In the genomic region with DNA sequence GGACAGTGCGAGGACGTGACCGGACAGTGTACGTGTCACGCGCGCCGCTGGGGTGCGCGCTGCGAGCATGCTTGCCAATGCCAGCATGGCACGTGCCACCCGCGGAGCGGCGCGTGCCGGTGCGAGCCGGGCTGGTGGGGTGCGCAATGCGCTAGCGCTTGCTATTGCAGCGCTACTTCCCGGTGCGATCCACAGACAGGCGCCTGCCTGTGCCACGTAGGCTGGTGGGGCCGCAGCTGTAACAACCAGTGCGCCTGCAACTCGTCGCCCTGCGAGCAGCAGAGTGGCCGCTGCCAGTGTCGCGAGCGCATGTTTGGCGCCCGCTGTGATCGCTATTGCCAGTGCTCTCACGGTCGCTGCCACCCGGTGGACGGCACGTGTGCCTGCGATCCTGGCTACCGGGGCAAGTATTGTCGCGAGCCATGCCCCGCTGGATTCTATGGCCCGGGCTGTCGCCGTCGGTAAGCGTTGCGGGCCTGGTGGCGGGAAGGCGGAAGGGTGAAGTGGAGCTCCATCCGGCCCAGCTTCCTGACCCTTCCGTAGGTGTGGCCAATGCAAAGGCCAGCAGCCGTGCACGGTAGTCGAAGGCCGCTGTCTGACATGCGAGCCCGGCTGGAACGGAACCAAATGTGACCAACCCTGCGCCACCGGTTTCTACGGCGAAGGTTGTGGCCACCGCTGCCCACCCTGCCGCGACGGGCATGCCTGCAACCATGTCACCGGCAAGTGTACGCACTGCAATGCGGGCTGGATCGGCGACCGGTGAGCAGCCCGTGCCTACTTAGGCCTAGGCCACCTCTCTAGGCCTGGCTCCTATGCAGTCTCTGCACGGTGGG, we compare ENCODE assay signal across 9 mouse cellular contexts. TPM values are rescaled to one million over a fixed set of nuclear protein-coding genes. Genes with fewer than 3 reads are reported as not detected.
DNase-seq lines count a peak whose midpoint lies in the region; ATAC-seq and TF ChIP-seq lines count a peak whose summit lies in the region.
"Had no signal": no experiment of that assay in that cellular context is flagged by ENCODE, and none has a peak within 500 bp of the region (broad histone marks: within the 10 kb centered on the region; RNA-seq: fewer than 3 reads in every experiment).

No protein-coding gene starts in this region.

- H3K27me3 ChIP-seq in ES-Bruce4 (ENCODE audit: control insufficient read depth, insufficient read depth, low read length, poor library complexity, severe bottlenecking): peaks cover 15% of the 10 kb centered on the region
- peaks cover 87% of the 10 kb centered on the region for H3K27me3 ChIP-seq in midbrain, embryonic 13.5 days
- H3K27me3 ChIP-seq in stomach, postnatal 0 days (ENCODE audit: control insufficient read depth, insufficient read depth, low read length): no peaks in the 10 kb centered on the region; the same call in 1 of the 2 replicates

- H3K4me2 ChIP-seq in midbrain, embryonic 13.5 days (replicated peaks): peak overlapping the region; percentile 56
- peak overlapping the region; percentile 44 for H3K4me2 ChIP-seq in stomach, postnatal 0 days (replicated peaks; ENCODE audit: low read depth)

- DNase-seq in CD4-positive, CD25-positive, alpha-beta regulatory T cell, adult 2 months (ENCODE audit: low read depth, low spot score): peak; percentile 47
- DNase-seq in embryo, embryonic 9.5 days (ENCODE audit: extremely low spot score): peak; percentile 48
- peak; percentile 41 for DNase-seq in heart, postnatal 4 days
- peak; percentile 32 for DNase-seq in left cerebral cortex, postnatal 4 days
- peak; percentile 67 for DNase-seq in stomach, postnatal 0 days (ENCODE audit: low spot score)

- no peak for TF ChIP-seq CTCF in ES-Bruce4 (IDR thresholded peaks at IDR 0.05; ENCODE audit: low read depth, low read length)
- TF ChIP-seq CTCF in stomach, postnatal 0 days (IDR thresholded peaks at IDR 0.05; ENCODE audit: low read depth): peak; percentile 31; the same call in 1 of the 2 replicates

- intact Hi-C loops in left cerebral cortex, postnatal 4 days (cut with DNase I): no loop called here

- H3K27ac ChIP-seq in ES-Bruce4 (ENCODE audit: insufficient read depth, low read length): no peak overlapping the region
- H3K27ac ChIP-seq in midbrain, embryonic 13.5 days: no peak overlapping the region
- H3K27ac ChIP-seq in stomach, postnatal 0 days (replicated peaks): no peak overlapping the region

- no peaks in the 10 kb centered on the region for H3K9me3 ChIP-seq in ES-Bruce4 (replicated peaks; ENCODE audit: control insufficient read depth, insufficient read depth, low read length, poor library complexity, severe bottlenecking)
- H3K9me3 ChIP-seq in midbrain, embryonic 13.5 days: no peaks in the 10 kb centered on the region
- no peaks in the 10 kb centered on the region for H3K9me3 ChIP-seq in stomach, postnatal 0 days (ENCODE audit: control insufficient read depth, low read length)

- H3K36me3 ChIP-seq in ES-Bruce4 (ENCODE audit: control insufficient read depth, insufficient read depth, low read length, poor library complexity, severe bottlenecking): no peaks in the 10 kb centered on the region
- H3K36me3 ChIP-seq in midbrain, embryonic 13.5 days: no peaks in the 10 kb centered on the region
- peaks cover 2% of the 10 kb centered on the region; the same call in 1 of the 2 replicates for H3K36me3 ChIP-seq in stomach, postnatal 0 days (ENCODE audit: control insufficient read depth, insufficient read depth, low read length)

- H3K4me3 ChIP-seq in ES-Bruce4 (ENCODE audit: low read depth, low read length): peak overlapping the region; percentile 32
- peak overlapping the region; percentile 34 for H3K4me3 ChIP-seq in midbrain, embryonic 13.5 days (replicated peaks)
- peak overlapping the region; percentile 19; the same call in 1 of the 2 replicates for H3K4me3 ChIP-seq in stomach, postnatal 0 days (ENCODE audit: low read depth, low read length)

- TF ChIP-seq EP300 in ES-Bruce4 (IDR thresholded peaks at IDR 0.05; ENCODE audit: insufficient read depth, low read depth, low read length): no peak
- TF ChIP-seq EP300 in stomach, postnatal 0 days (optimal IDR thresholded peaks at IDR 0.05): no peak

- peaks cover 6% of the 10 kb centered on the region for H3K4me1 ChIP-seq in ES-Bruce4 (ENCODE audit: control insufficient read depth, insufficient read depth, low read length)
- H3K4me1 ChIP-seq in midbrain, embryonic 13.5 days (replicated peaks): peaks cover 52% of the 10 kb centered on the region
- H3K4me1 ChIP-seq in stomach, postnatal 0 days (replicated peaks; ENCODE audit: control insufficient read depth, insufficient read depth): peaks cover 14% of the 10 kb centered on the region

- ATAC-seq in CD4-positive, CD25-positive, alpha-beta regulatory T cell, adult 4 months: no peak
- no peak for ATAC-seq in midbrain, embryonic 13.5 days
- peak; percentile 35; the same call in 1 of the 2 replicates for ATAC-seq in stomach, postnatal 0 days (ENCODE audit: low FRiP score, low TSS enrichment)

- no peak overlapping the region; the same call in 1 of the 2 replicates for H3K9ac ChIP-seq in ES-Bruce4 (ENCODE audit: low read depth, poor library complexity, severe bottlenecking)
- H3K9ac ChIP-seq in midbrain, embryonic 13.5 days (replicated peaks): peak overlapping the region; percentile 24; the same call in 1 of the 2 replicates
- no peak overlapping the region for H3K9ac ChIP-seq in stomach, postnatal 0 days (ENCODE audit: low read length)

- no peak for TF ChIP-seq POLR2A in ES-Bruce4 (IDR thresholded peaks at IDR 0.05; ENCODE audit: insufficient read depth, low read length)

- 2% methylated on average over 83 of the region's 83 CpGs for WGBS in midbrain, embryonic 13.5 days
- WGBS in stomach, postnatal 0 days: 30% methylated on average over 83 of the region's 83 CpGs

RNA-seq across cellular contexts. Expression of a gene that starts 6.0 kb away (rescaled TPM):
- polyA plus RNA-seq in CD4-positive, CD25-positive, alpha-beta regulatory T cell, adult 4 months (2017; shearing (Covaris generic)): not detected
- polyA plus RNA-seq in ES-Bruce4 (2011; ENCODE audit: insufficient read depth, insufficient read length, low read depth, missing spikeins): 5.8 and 6.5 TPM in 2 replicates
- 10 to 100 TPM; 16.6 to 17.7 TPM for total RNA-seq in heart, postnatal 4 days (2021)
- 1 to 10 TPM; 5.6 to 6.3 TPM for total RNA-seq in left cerebral cortex, postnatal 4 days (2021)
- polyA plus RNA-seq in midbrain, embryonic 13.5 days (2015; fragmentation: Nextera tagmentation; extraction: Ambion mirVana): 0.85 and 1.6 TPM in 2 replicates
- polyA plus RNA-seq in stomach, postnatal 0 days (2015; fragmentation: Nextera tagmentation; extraction: Ambion mirVana): 7.8 and 10.7 TPM in 2 replicates
- total RNA-seq: neutrophil, adult 5-6 weeks had no signal

RNA-seq across cellular contexts. Expression of a gene that starts 29.9 kb away (rescaled TPM):
- polyA plus RNA-seq in CD4-positive, CD25-positive, alpha-beta regulatory T cell, adult 4 months (2017; shearing (Covaris generic)): not detected
- polyA plus RNA-seq in ES-Bruce4 (2011; ENCODE audit: insufficient read depth, insufficient read length, low read depth, missing spikeins): not detected in 2 replicates
- total RNA-seq in heart, postnatal 4 days (2021): not detected
- 1 to 10 TPM; 3.9 to 4.3 TPM for total RNA-seq in left cerebral cortex, postnatal 4 days (2021)
- polyA plus RNA-seq in midbrain, embryonic 13.5 days (2015; fragmentation: Nextera tagmentation; extraction: Ambion mirVana): 0.54 and 0.70 TPM in 2 replicates
- not detected in 2 replicates for polyA plus RNA-seq in stomach, postnatal 0 days (2015; fragmentation: Nextera tagmentation; extraction: Ambion mirVana)
- total RNA-seq: neutrophil, adult 5-6 weeks had no signal

RNA-seq across cellular contexts. Expression of a gene that starts 35.1 kb away (rescaled TPM):
- polyA plus RNA-seq in CD4-positive, CD25-positive, alpha-beta regulatory T cell, adult 4 months (2017; shearing (Covaris generic)): 1 to 10 TPM; 4.1 to 5.2 TPM
- polyA plus RNA-seq in ES-Bruce4 (2011; ENCODE audit: insufficient read depth, insufficient read length, low read depth, missing spikeins): not detected in 2 replicates
- 1 to 10 TPM; 1.4 to 1.6 TPM for total RNA-seq in heart, postnatal 4 days (2021)
- 1 to 10 TPM; 6.8 to 7.1 TPM for total RNA-seq in left cerebral cortex, postnatal 4 days (2021)
- polyA plus RNA-seq in midbrain, embryonic 13.5 days (2015; fragmentation: Nextera tagmentation; extraction: Ambion mirVana): 5.3 and 5.5 TPM in 2 replicates
- polyA plus RNA-seq in stomach, postnatal 0 days (2015; fragmentation: Nextera tagmentation; extraction: Ambion mirVana): 0.63 and 1.3 TPM in 2 replicates

RNA-seq across cellular contexts. Expression of a gene that starts 43.6 kb away (rescaled TPM):
- polyA plus RNA-seq in CD4-positive, CD25-positive, alpha-beta regulatory T cell, adult 4 months (2017; shearing (Covaris generic)): 10 to 100 TPM; 15.6 to 30.9 TPM
- polyA plus RNA-seq in ES-Bruce4 (2011; ENCODE audit: insufficient read depth, insufficient read length, low read depth, missing spikeins): 40.2 and 44.0 TPM in 2 replicates
- total RNA-seq in heart, postnatal 4 days (2021): 10 to 100 TPM; 24.6 to 25.1 TPM
- 10 to 100 TPM; 86.2 to 95.3 TPM for total RNA-seq in left cerebral cortex, postnatal 4 days (2021)
- polyA plus RNA-seq in midbrain, embryonic 13.5 days (2015; fragmentation: Nextera tagmentation; extraction: Ambion mirVana): 64.9 and 68.9 TPM in 2 replicates
- 32.0 and 34.0 TPM in 2 replicates for polyA plus RNA-seq in stomach, postnatal 0 days (2015; fragmentation: Nextera tagmentation; extraction: Ambion mirVana)
